Mouse (Mus musculus) embryonic facial prominence, embryonic 11.5 days (tissue): ENCODE measurements at regions not wholly inside any gene's neighbourhood (a gene's known extent, or its start where the extent isn't known, plus 50 kb on each side); places are given as distances from the start of the nearest gene placed in this dataset.
A peak's percentile ranks its signal among the peaks of the same experiment; 100 is the strongest.

Experiments used
- ATAC-seq: fragments of 200-750 bp; cut with Nextera tagmentation; replicated peaks from 2 replicates; pipeline ENCODE4 v1.8.0; 2017; ENCODE audit warnings: low read depth; ENCODE audit not compliant: insufficient number of reproducible peaks, low FRiP score, low TSS enrichment
- DNase-seq: peaks from one replicate; pipeline ENCODE4 v3.0.0-alpha.2; 2015; ENCODE audit warnings: low spot score
- H3K27ac ChIP-seq: fragments of 300-500 bp; sonication (generic); replicated peaks from 2 replicates; pipeline ENCODE4 v1.5.1; 2014; ENCODE audit warnings: mild to moderate bottlenecking, low read depth, low read length, control low read depth
- H3K27me3 ChIP-seq: fragments of 300-500 bp; sonication (generic); 2 replicates; pipeline ENCODE4 v1.6.1; 2014; ENCODE audit warnings: mild to moderate bottlenecking, low read length, moderate library complexity, mixed read lengths; ENCODE audit not compliant: control insufficient read depth, insufficient read depth
- H3K36me3 ChIP-seq: fragments of 300-500 bp; sonication (generic); replicated peaks from 2 replicates; pipeline ENCODE4 v1.6.1; 2014; ENCODE audit warnings: low read depth, mild to moderate bottlenecking, low read length, moderate library complexity, mixed read lengths; ENCODE audit not compliant: control insufficient read depth, insufficient read depth
- H3K4me1 ChIP-seq: fragments of 300-500 bp; sonication (generic); 2 replicates; pipeline ENCODE4 v1.6.1; 2014; ENCODE audit warnings: low read length, mixed read lengths; ENCODE audit not compliant: control insufficient read depth, insufficient read depth
- H3K4me2 ChIP-seq: fragments of 300-500 bp; sonication (generic); 2 replicates; pipeline ENCODE4 v1.6.1; 2014; ENCODE audit warnings: low read depth, mild to moderate bottlenecking, control low read depth, low read length, moderate library complexity
- H3K4me3 ChIP-seq: fragments of 300-500 bp; sonication (generic); 2 replicates; pipeline ENCODE4 v1.5.1; 2014; ENCODE audit warnings: low read depth, low read length, control low read depth
- H3K9ac ChIP-seq: fragments of 300-500 bp; sonication (generic); replicated peaks from 2 replicates; pipeline ENCODE4 v1.6.1; 2014; ENCODE audit warnings: mild to moderate bottlenecking, control low read depth, low read length
- H3K9me3 ChIP-seq: fragments of 300-500 bp; sonication (generic); replicated peaks from 2 replicates; pipeline ENCODE4 v1.6.1; 2016; ENCODE audit warnings: mild to moderate bottlenecking, low read length, inconsistent platforms, mixed read lengths; ENCODE audit not compliant: control insufficient read depth
- WGBS: fragments of 180-500 bp; shearing (Covaris S2); extraction: QIAGEN DNeasy Blood & Tissue Kit; methylation state at CpG from one replicate; pipeline ENCODE4 v1.1.7; 2014; 5-methylcytosine and 5-hydroxymethylcytosine counted together

GRCm38 (mm10) chr13:72100741-72101140 lies 137.2 kb upstream of the Irx1 start:
- 80% methylated on average over 5 of the region's 5 CpGs for whole genome bisulfite sequencing
- H3K9me3 ChIP-seq, result no peaks in the 10 kb centered on the region
- no peak overlapping the region for H3K4me3 ChIP-seq
- H3K9ac ChIP-seq, result no peak overlapping the region
- H3K27ac ChIP-seq, result no peak overlapping the region
- no peak overlapping the region for H3K4me2 ChIP-seq
- no peaks in the 10 kb centered on the region for H3K27me3 ChIP-seq
- H3K36me3 ChIP-seq, result no peaks in the 10 kb centered on the region
- no peak for ATAC-seq
- no peaks in the 10 kb centered on the region for H3K4me1 ChIP-seq
- no peak for DNase-seq

- no peak overlapping the region for H3K9ac ChIP-seq
- H3K27me3 ChIP-seq, result no peaks in the 10 kb centered on the region
- no peak overlapping the region for H3K27ac ChIP-seq
- H3K4me2 ChIP-seq, result no peak overlapping the region
- ATAC-seq, result no peak
- H3K4me3 ChIP-seq, result no peak overlapping the region
- no peaks in the 10 kb centered on the region for H3K4me1 ChIP-seq
- DNase-seq, result no peak
- H3K9me3 ChIP-seq, result no peaks in the 10 kb centered on the region
- no peaks in the 10 kb centered on the region for H3K36me3 ChIP-seq
- 66% methylated on average over 1 of the region's 1 CpGs for whole genome bisulfite sequencing
Observed at GRCm38 (mm10) chr13:72108666-72109065, 145.1 kb upstream of the Irx1 start.

DNA sequence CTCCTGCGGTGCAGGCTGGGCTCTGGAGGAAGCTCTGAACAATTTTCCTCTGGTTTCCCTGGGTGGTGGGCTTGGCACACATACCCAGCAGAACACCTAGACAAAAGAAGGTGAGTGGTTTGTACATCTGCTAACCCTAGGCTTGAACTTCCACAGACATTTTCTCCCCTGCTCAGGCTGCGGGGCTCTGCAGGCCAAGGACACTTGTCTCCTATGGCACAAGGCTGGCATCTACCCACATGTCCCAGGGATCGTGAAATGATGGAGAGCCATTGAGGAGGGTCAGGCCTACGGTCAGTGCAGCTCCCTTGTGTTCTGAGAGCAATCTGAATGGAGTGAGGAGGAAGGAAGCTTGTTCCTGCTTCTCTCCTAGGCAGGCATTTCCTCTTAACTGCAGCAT lies 150.4 kb upstream of the Irx1 start:
- Histone ChIP-seq H3K4me1 (no peaks in the 10 kb centered on the region), H3K36me3 (no peaks in the 10 kb centered on the region), H3K9me3 (no peaks in the 10 kb centered on the region), H3K27me3 (no peaks in the 10 kb centered on the region), H3K4me3 (no peak overlapping the region), H3K9ac (no peak overlapping the region), H3K4me2 (no peak overlapping the region), H3K27ac (no peak overlapping the region)
- DNase-seq, result no peak
- 81% methylated on average over 4 of the region's 4 CpGs for WGBS
- no peak for ATAC-seq

DNA sequence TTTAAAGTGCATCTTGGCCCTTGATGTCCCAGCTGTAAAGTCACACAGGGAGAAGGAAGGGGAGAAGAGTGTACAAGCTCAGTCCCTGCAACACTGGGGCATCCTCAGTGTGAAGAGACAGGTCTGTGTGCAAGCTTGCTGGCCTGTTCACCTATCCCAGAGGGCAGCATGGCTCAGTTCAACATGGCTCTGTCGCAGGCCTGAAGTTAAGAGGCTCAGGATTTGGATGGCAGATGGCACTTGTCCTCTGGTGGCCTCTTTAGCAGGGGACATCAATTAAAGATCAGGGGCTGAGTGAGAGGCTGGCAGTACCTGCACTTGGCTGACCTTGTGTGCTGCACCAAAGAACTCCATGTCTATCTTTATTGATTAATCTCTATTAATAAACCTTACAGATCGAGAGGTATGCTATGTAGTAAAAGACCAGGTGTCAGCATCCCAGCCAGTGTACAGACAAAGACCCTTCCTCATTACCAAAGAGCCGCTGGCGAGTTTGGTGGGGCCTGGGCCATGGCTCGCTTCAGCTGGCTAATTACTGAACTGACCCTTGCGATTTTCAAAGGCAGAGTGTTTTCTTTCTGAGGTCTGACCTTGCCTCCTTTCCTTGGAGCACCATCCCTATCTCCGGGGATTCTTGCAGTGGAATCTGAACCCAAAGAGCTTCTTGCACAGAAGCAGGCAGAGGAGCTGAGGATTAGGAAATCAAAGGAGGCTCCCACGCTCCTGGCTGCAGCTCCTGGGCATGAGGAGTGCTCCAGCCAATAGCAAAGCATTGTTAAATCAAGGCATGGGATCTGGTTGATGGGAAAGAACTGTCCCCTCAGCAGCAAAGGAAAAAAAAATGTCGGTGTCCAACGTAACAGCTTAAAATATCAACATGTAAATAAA lies 151.5 kb upstream of the Irx1 start:
- Histone ChIP-seq H3K27me3 (no peaks in the 10 kb centered on the region), H3K27ac (no peak overlapping the region), H3K4me2 (no peak overlapping the region), H3K36me3 (no peaks in the 10 kb centered on the region), H3K9ac (no peak overlapping the region), H3K4me1 (no peaks in the 10 kb centered on the region), H3K9me3 (no peaks in the 10 kb centered on the region), H3K4me3 (no peak overlapping the region)
- ATAC-seq, result no peak
- WGBS, result 34% methylated on average over 10 of the region's 10 CpGs
- no peak for DNase-seq

DNA sequence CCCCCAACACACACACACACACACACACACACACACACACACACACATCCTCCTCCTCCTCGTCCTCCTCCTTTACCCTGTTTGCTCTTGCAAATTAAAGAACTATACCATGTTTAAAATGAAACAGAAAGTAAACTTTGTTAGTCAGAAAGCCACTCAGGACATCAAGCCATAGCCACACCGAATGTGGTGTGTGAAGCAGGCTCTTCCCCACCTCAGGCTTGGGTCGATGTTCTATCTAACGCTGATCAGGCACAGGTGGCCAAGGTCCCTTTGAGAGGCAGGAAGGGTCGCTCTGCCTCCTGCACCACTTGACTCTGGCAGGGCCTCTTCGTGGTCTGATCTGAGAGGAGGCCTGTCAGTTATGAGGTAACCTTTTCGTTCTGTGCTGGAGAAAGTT lies 156.9 kb upstream of the Irx1 start:
- H3K9ac ChIP-seq, result no peak overlapping the region
- H3K4me3 ChIP-seq, result no peak overlapping the region
- H3K4me1 ChIP-seq, result no peaks in the 10 kb centered on the region
- no peaks in the 10 kb centered on the region for H3K36me3 ChIP-seq
- H3K4me2 ChIP-seq, result no peak overlapping the region
- 27% methylated on average over 7 of the region's 7 CpGs for WGBS
- H3K9me3 ChIP-seq, result no peaks in the 10 kb centered on the region
- ATAC-seq (no peak), DNase-seq (no peak)
- no peak overlapping the region for H3K27ac ChIP-seq
- no peaks in the 10 kb centered on the region; the same call in 1 of the 2 replicates for H3K27me3 ChIP-seq

- Histone ChIP-seq H3K27me3 (no peaks in the 10 kb centered on the region; the same call in 1 of the 2 replicates), H3K36me3 (no peaks in the 10 kb centered on the region), H3K4me2 (no peak overlapping the region), H3K9me3 (no peaks in the 10 kb centered on the region), H3K9ac (no peak overlapping the region), H3K4me3 (no peak overlapping the region), H3K27ac (no peak overlapping the region), H3K4me1 (no peaks in the 10 kb centered on the region)
- WGBS, result 13% methylated on average over 6 of the region's 6 CpGs
- peak; percentile 19 for DNase-seq
- peak; percentile 74; the same call in 1 of the 2 replicates for ATAC-seq
Observed at GRCm38 (mm10) chr13:72120911-72121553, 157.5 kb upstream of the Irx1 start.

DNA sequence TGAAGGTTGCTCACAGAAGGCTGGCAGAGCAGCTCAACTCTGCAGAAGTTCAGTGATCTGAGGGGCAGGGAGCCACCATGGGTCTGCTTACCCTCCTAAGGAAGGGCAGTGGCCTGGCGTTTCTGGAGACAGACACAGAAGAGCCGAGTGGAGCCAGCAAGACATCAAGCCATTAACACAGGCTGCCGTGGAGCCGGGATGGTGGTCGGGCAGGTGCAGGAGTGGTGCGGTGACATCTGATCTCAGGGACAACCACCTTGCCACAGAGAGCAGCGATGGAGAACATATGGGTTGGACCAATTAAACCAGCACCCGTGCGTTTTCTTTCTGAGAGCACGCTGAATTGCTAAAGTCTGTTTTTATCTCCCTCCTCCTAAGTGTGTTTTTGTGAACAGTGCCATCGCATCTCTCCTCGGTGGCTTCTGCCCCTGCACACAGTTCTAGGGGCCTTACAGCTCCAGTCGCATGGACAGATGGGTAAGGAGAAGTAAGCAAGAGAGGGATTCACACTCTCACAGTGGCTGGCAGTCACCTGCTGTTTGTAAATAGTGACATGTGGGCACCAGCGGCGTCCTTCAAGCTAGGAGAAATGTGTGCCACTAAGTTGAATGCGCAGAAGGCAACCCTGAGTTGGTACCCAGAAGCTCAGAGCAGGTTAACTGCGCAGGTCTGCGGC lies 158.2 kb upstream of the Irx1 start:
- Histone ChIP-seq H3K9ac (no peak overlapping the region), H3K36me3 (no peaks in the 10 kb centered on the region), H3K4me3 (no peak overlapping the region), H3K4me2 (no peak overlapping the region), H3K27ac (no peak overlapping the region), H3K27me3 (no peaks in the 10 kb centered on the region; the same call in 1 of the 2 replicates), H3K4me1 (no peaks in the 10 kb centered on the region), H3K9me3 (no peaks in the 10 kb centered on the region)
- no peak for DNase-seq
- ATAC-seq, result no peak
- WGBS, result 53% methylated on average over 18 of the region's 18 CpGs

DNA sequence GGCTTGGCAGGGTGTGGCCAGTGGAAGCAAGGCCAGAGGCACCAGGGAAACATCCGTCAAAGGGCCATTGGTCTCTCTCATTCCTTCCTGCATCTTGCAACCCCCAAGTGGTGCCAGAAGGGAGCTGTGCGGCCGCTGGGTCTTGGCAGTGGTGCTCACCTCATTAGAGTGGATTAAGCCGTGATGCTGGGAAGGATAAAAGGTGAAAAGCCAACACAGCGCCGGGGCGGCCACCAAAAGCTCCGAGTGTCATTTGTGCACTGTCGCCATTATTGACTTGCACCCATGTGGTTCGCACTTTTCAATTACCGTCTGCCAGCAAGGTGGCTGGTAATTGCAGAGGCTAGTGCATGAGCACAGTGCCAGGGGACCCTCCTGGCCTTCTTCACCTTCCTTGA lies 158.7 kb upstream of the Irx1 start:
- no peak for DNase-seq
- no peaks in the 10 kb centered on the region for H3K9me3 ChIP-seq
- H3K9ac ChIP-seq, result no peak overlapping the region
- no peaks in the 10 kb centered on the region; the same call in 1 of the 2 replicates for H3K27me3 ChIP-seq
- H3K4me1 ChIP-seq, result no peaks in the 10 kb centered on the region
- ATAC-seq, result no peak
- 53% methylated on average over 11 of the region's 11 CpGs for WGBS
- no peak overlapping the region for H3K27ac ChIP-seq
- no peaks in the 10 kb centered on the region for H3K36me3 ChIP-seq
- H3K4me3 ChIP-seq, result no peak overlapping the region
- no peak overlapping the region for H3K4me2 ChIP-seq
